Mouse (Mus musculus) small intestine, adult 2 months (tissue): ENCODE results near the gene Med28. TPM values are rescaled to one million over a fixed set of nuclear protein-coding genes. Genes with fewer than 3 reads are reported as not detected.

Experiments
- H3K27ac ChIP-seq: fragments of 200-500 bp; 2 replicates; pipeline ENCODE4 v1.5.1; 2012; ENCODE audit warnings: low read depth, low read length, control low read depth, inconsistent platforms; ENCODE audit not compliant: insufficient read depth
- H3K27me3 ChIP-seq: fragments of 200-500 bp; 2 replicates; pipeline ENCODE4 v1.6.1; 2012; ENCODE audit warnings: mild to moderate bottlenecking, moderate library complexity, low read length, inconsistent platforms; ENCODE audit not compliant: control insufficient read depth, insufficient read depth
- H3K36me3 ChIP-seq: fragments of 200-500 bp; 2 replicates; pipeline ENCODE4 v1.6.1; 2012; ENCODE audit warnings: mild to moderate bottlenecking, low read length, control low read depth, inconsistent platforms; ENCODE audit not compliant: control insufficient read depth, insufficient read depth
- H3K4me1 ChIP-seq: fragments of 200-500 bp; 2 replicates; pipeline ENCODE4 v1.6.1; 2012; ENCODE audit warnings: low read length, inconsistent platforms, mixed read lengths; ENCODE audit not compliant: control insufficient read depth, insufficient read depth, insufficient read length
- H3K4me3 ChIP-seq: fragments of 200-500 bp; 2 replicates; pipeline ENCODE4 v1.5.1; 2012; ENCODE audit warnings: low read depth, mild to moderate bottlenecking, control low read depth, inconsistent platforms, low read length, moderate library complexity
- CTCF ChIP-seq: fragments of 200-500 bp; IDR thresholded peaks from 2 replicates; pipeline ENCODE4 v1.5.1; 2012; ENCODE audit warnings: low read depth, mild to moderate bottlenecking, control low read depth, inconsistent platforms, low read length, moderate library complexity, mixed read lengths; ENCODE audit not compliant: insufficient replicate concordance, insufficient read length; ENCODE audit errors: extremely low read depth
- POLR2A ChIP-seq: fragments of 200-500 bp; IDR thresholded peaks from 2 replicates; pipeline ENCODE4 v1.6.1; 2012; ENCODE audit warnings: low read depth, mild to moderate bottlenecking, control low read depth, inconsistent platforms, low read length, moderate library complexity
- WGBS: fragments of 180-500 bp; shearing (Covaris S2); methylation state at CpG from one replicate; pipeline ENCODE4 v1.1.7; 2018; 5-methylcytosine and 5-hydroxymethylcytosine counted together
- polyA plus RNA-seq: library from polyadenylated mRNA; depleted of rRNA; stranded (reverse); fragments of >200 nt; gene quantifications from 2 replicates; pipeline ENCODE4 v1.2.3, GENCODE M21; 2012; rRNA removed

The Med28 gene
- 39.5 and 81.3 TPM in 2 replicates for polyA plus RNA-seq

- H3K27me3 ChIP-seq, result no peaks in the 10 kb centered on the region
- no peak for TF ChIP-seq CTCF
- peak; percentile 60; the same call in 1 of the 2 replicates for TF ChIP-seq POLR2A
- no peak within 1 kb of the TSS for H3K27ac ChIP-seq
- peak within 1 kb of the TSS; percentile 96 for H3K4me3 ChIP-seq
- H3K4me1 ChIP-seq, result peaks cover 2% of the 10 kb centered on the region; the same call in 1 of the 2 replicates
- under 1% methylated on average over 56 of the region's 56 CpGs for WGBS
- peaks cover 14% of the 10 kb centered on the region for H3K36me3 ChIP-seq
Measured at GRCm38 (mm10) chr5:45519960-45520808, at the start of gene Med28. Gene Med28 (plus strand): TSS chr5:45520229.

GRCm38 (mm10) chr5:45472880-45473450, 47.1 kb upstream of the Med28 start:
- Histone ChIP-seq H3K4me3 (no peak overlapping the region), H3K4me1 (no peaks in the 10 kb centered on the region), H3K36me3 (no peaks in the 10 kb centered on the region), H3K27ac (no peak overlapping the region), H3K27me3 (no peaks in the 10 kb centered on the region)
- no peak for TF ChIP-seq CTCF
- no peak for TF ChIP-seq POLR2A
- 17% methylated on average over 7 of the region's 7 CpGs for WGBS

GRCm38 (mm10) chr5:45473521-45473920, 46.5 kb upstream of the Med28 start:
- 89% methylated on average over 1 of the region's 1 CpGs for WGBS
- no peaks in the 10 kb centered on the region for H3K27me3 ChIP-seq
- H3K36me3 ChIP-seq, result no peaks in the 10 kb centered on the region
- TF ChIP-seq CTCF (no peak), POLR2A (no peak)
- H3K4me1 ChIP-seq, result peaks cover 3% of the 10 kb centered on the region; the same call in 1 of the 2 replicates
- H3K27ac ChIP-seq, result no peak overlapping the region
- no peak overlapping the region for H3K4me3 ChIP-seq

- Histone ChIP-seq H3K36me3 (no peaks in the 10 kb centered on the region), H3K4me1 (peaks cover 3% of the 10 kb centered on the region; the same call in 1 of the 2 replicates), H3K27me3 (no peaks in the 10 kb centered on the region), H3K4me3 (no peak overlapping the region), H3K27ac (no peak overlapping the region)
- 20% methylated on average over 6 of the region's 6 CpGs for WGBS
- no peak for TF ChIP-seq CTCF
- TF ChIP-seq POLR2A, result no peak
Measured at GRCm38 (mm10) chr5:45474215-45474614, 45.8 kb upstream of the Med28 start.

- no peak for TF ChIP-seq POLR2A
- TF ChIP-seq CTCF, result no peak
- no peaks in the 10 kb centered on the region for H3K36me3 ChIP-seq
- no peaks in the 10 kb centered on the region for H3K27me3 ChIP-seq
- no peak overlapping the region for H3K27ac ChIP-seq
- H3K4me1 ChIP-seq, result peaks cover 3% of the 10 kb centered on the region; the same call in 1 of the 2 replicates
- WGBS, result 31% methylated on average over 4 of the region's 4 CpGs
- no peak overlapping the region for H3K4me3 ChIP-seq
Measured at GRCm38 (mm10) chr5:45474758-45475157, 45.3 kb upstream of the Med28 start.

- 85% methylated on average over 5 of the region's 5 CpGs for WGBS
- peaks cover 8% of the 10 kb centered on the region; the same call in 1 of the 2 replicates for H3K4me1 ChIP-seq
- no peaks in the 10 kb centered on the region for H3K27me3 ChIP-seq
- no peaks in the 10 kb centered on the region for H3K36me3 ChIP-seq
- TF ChIP-seq CTCF (no peak), POLR2A (no peak)
- no peak overlapping the region for H3K4me3 ChIP-seq
- no peak overlapping the region for H3K27ac ChIP-seq
Measured at GRCm38 (mm10) chr5:45475771-45476170, 44.3 kb upstream of the Med28 start.

- no peak overlapping the region for H3K27ac ChIP-seq
- no peak overlapping the region for H3K4me3 ChIP-seq
- TF ChIP-seq CTCF, result no peak
- WGBS, result 44% methylated on average over 6 of the region's 6 CpGs
- no peaks in the 10 kb centered on the region for H3K36me3 ChIP-seq
- peaks cover 8% of the 10 kb centered on the region; the same call in 1 of the 2 replicates for H3K4me1 ChIP-seq
- no peaks in the 10 kb centered on the region for H3K27me3 ChIP-seq
Measured at GRCm38 (mm10) chr5:45476288-45476687, 43.7 kb upstream of the Med28 start.
